Mouse (Mus musculus): ENCODE results near the gene Cxcl10.
"Not testable (repeated sequence)": the region's sequence is repeated elsewhere in the genome, so short reads cannot be mapped to it uniquely, and the experiment has no call there.

Cxcl10 gene

DNA sequence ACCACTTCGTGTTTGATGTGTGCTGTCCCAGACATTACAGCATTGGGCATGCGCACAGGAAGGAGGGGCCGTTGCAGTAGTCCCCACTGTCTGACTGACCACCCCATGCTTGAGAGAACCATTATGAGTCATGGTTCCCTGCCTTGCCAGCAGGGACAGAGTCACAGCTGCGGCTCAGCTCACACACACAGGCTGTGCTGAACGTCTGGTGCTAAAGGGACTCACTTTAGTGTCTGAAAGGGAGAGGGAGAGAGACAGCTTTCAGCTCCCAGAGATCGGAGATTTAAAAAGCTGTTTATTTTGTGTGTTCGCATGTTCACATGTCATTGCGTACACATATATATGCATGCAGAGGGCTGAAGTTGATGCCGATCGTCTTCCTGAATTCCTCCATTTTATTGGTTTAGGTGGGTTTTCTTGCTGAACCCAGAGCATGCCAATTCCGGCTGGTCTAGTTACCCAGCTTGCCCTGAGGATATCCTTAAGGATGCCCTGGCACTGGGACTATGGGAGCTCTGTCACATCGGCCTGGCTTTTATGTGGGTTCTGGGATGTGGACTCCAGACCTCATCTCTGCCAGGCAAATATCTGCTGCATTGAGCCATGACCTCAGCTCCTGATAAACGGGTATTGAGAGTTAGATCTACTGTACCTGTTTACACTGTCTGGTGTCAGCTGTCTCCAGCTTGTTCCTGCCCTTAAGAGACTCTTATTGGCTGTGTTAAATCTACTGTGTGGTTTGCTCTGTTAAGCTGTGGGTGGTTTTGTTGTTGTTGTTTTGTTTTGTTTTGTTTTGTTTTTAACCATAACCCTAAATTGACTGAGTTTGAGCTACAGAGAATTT, 20.7 kb upstream of the Cxcl10 start:
- no peak for DNase-seq (ENCODE audit: low spot score)

DNA sequence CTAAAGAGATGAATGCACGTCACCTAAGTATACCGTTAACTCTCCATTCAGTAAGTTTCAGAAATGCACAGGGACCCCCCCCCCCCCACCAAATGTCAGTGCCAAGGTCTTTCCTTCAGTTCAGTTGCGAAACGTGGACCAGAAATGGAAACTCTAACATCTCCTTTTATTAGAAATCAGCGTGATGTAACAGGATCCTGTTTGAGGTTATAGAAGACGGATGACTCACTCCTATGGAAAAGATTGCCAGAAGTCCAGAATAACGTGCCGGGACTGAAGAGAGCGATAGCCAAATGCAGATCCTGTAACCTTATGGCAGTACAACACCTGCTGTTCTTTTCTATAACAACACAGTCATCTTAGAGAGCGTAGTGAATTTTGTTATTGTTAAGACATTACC, 19.7 kb upstream of the Cxcl10 start:
- DNase-seq (ENCODE audit: low spot score): no peak

DNA sequence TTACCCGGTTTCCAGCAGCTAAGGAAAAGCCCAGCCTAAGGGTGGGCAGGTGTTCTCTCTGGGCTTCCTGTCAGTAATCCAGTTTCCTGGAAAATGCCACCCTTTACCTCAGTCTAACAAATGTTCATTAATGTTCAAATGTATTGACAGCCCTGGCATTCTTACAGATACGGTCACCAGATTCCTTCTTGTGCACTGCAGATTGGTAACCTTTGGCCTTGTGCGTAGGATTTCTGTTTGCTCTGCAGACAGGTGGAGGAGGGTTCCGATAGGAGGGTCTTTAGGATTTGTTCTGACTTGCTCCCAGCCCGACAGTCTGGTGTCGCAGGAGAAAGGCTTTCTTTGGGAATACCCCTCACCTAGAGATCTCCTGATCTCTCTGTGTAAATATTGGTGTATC, 17.9 kb upstream of the Cxcl10 start:
- DNase-seq (ENCODE audit: low spot score): no peak

DNA sequence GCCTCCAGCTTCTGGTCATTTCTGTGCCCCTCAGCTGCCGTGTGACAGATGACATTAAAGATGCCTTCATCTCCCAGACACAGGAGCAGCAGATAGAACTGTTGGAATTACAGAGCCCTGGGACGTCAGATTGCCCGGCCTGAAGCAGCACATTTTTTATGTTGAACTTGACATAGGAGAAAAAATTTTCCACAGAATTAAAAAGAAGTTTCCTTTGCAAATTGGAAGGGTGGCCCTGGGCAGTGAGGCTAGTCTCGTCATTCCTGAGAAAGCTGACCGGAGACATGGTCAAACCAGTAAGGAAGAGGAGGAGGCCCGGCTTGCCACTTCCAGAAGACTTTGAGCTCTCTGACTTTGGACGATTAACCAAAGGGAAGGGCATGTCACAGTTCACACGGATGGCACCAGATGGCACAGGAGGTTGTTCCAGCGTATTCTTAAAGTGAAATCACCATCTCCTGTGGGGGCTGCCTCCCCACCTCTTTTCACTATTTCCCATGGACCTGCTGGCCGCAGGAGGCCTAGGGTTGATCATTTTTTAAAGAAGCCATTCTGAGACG, 16.5 kb upstream of the Cxcl10 start:
- DNase-seq (ENCODE audit: low spot score): no peak

DNA sequence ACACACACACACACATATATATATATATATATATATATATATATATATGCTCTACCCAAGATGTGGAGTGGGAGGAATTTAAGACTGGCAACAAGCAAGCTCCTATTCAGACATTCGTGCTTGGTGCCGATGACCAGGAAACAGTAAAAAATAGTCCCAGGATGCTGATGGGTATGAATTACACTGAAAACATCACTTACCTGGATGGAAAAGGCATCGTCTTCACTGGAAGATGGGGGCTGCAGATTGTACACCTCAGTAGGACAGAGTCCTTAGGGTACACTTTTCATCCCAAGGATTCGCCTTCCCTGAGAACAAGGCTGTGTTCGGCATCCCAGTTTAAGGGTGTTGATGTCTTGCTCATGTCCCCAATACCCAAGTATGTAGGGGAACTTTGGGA, 15.3 kb upstream of the Cxcl10 start:
- no peak for DNase-seq (ENCODE audit: low spot score)

DNA sequence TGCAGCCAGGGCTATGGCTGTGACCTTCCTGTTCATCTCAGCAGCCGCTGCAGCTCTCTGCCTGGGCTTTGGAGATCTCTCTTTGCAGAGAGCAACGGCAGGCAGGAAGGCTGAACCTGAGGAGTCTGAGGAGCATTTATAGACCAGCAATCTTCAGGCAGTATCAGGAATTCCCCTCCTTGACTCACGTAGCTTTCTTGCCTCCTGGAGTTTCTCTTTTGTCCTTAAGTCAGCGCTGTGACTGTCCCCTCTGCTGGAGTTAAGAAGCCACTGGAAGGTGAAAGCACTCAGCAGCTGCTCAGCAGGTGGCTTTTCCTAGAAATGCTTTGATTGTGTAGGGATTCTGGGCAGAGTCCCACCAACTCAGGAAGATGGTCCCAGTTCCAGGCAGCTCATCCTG, 14.5 kb upstream of the Cxcl10 start:
- DNase-seq (ENCODE audit: low spot score): no peak

DNA sequence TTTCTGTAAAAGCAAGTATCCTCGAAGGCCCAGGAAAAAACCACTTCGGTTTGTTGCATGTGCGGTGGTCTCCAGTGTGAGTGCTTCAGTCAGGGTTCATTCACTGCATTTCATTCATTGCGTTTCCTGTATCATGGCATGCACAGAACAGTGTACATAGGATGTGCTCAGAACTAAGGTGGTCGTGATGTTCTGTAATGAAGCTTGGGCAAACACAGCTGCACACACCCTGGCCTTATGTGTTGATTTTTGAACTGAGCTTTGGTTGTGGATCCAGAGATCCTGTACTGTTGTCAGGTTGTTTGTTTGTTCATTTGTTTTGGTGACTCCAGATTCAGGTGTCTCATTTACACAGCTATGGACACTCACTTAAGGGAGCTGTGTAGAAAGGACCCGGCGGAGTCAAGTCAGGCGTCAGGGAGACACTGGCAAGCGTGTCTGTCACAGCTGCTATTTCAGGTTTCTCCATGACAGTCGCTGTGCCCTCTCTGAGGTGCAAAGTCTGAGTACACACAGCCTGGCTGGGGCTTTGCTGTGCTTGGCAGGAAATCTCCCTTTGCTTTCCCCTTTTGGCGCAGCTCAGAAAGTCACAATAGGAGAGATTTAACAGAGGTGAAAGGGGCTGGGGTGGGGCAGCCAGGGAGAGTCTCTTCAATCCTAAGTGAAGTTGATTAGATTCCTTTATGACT, 10.2 kb upstream of the Cxcl10 start:
- DNase-seq (ENCODE audit: low spot score): no peak

DNA sequence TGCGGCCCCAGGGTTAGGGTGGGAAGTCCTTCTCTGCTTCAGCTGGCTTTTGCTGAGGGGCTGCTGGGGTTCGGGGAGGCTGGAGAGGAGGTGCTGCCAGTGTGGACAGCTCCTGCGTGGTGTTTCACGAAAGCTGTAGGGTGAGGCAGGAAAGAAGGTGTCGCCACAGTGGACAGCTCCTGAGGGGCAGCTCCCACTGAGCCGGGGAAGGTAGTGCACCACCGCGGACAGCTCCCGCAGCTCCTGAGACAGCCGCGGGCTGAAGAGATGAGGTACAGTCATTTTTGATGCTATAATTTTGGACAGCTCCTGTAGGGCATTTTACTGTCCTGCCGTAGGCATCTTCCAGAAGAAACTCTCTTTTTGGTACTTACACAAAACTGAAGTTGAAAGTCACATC, 9.3 kb upstream of the Cxcl10 start:
- peak; percentile 64 for DNase-seq (ENCODE audit: low spot score)

DNA sequence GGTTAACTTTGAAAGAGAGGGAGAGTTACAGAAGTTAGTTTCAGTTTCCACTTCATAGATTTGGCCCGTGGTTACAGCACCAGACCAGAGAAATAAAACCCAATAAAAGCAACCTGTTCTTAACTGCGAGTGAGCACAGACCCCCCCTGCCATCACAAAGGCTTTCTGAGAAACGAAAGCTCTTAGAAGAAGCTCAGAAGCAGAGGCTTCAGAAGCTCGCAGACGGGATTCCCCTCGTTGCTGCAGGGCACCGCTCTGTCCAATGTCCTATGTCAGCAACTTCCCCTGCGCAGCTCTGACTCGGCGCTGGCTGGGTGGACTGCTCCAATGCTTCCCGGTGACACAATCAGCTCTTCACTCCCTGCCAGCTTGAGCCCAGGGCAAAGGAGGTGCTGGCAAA, 4.8 kb upstream of the Cxcl10 start:
- DNase-seq (ENCODE audit: low spot score): no peak

DNA sequence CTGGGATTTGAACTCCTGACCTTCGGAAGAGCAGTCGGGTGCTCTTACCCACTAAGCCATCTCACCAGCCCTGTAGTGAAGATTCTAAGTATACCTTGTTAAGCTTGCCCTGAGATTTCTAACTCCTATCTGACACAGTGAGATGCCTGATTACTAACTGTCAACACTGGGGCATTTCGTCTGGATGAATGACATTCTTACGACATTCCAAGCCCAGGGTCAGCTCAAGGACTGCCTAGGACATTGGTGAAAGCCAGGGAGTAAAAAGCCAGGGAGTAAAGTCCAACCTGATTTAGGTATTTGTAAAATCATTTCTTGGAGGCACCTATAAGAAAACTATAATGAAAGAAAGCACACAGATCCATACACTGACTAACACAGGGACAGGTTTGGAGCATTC, 4.0 kb upstream of the Cxcl10 start:
- not testable (repeated sequence) for DNase-seq (ENCODE audit: low spot score)

DNA sequence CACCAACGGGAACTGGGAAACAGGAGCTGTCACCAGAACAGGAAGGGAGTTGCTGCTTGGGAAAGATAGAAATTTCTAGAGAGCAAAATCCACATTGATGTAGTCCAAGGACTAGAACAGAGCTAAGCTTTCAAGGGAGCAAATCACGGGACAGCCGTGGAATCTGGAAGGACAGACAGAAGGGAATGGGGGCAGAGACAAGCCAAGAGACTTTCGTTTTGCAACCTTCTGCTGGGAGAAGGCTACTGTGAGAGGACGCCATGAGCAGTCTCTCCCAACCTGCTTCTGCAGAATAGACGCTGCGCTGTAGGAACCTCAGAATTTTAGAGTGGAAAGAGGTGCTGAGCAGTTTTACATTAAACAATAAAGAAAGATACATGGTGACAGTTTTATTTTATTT, 1.0 kb upstream of the Cxcl10 start:
- DNase-seq (ENCODE audit: low spot score): no peak

DNA sequence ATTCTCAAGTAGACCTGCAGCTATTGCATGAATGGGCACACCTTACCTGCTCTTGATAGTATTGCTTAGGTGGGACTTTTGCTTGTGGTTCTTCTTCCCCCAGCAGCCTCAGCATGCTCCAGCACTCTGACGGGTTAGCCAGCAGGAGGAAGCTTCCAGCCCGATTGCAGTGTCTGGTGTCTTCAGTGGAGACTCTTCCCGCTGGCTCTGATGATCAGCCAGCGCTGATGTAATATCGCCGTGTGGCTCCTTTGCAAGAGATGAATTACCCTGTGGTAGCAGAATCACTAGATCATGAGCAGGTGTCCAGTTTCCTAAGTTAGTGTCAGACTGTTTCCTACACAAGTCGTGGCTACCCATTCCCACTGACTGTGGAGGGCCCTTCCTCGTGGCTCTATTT, 3.7 kb downstream of the Cxcl10 start:
- no peak for DNase-seq (ENCODE audit: low spot score)

DNA sequence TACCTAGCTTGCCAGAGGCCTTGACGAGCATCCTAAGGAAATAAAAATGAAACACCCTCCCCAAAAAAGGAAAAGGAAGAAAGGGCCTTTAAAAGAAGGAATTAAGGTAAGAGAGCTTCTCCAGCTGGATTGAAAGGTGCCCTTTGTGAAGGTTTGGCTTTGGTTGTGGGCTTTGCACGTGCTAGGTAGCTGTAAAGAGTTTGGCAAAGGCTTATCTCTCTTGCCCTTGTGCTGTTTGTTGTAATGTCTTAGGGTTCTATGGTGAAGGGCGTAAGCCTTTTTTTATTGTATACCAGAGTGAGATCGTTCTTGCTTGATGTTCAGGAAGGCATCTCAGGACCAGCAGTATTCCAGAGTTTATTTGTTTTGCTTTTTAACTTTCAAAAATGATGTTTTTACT, 8.1 kb downstream of the Cxcl10 start:
- no peak for DNase-seq (ENCODE audit: low spot score)

DNA sequence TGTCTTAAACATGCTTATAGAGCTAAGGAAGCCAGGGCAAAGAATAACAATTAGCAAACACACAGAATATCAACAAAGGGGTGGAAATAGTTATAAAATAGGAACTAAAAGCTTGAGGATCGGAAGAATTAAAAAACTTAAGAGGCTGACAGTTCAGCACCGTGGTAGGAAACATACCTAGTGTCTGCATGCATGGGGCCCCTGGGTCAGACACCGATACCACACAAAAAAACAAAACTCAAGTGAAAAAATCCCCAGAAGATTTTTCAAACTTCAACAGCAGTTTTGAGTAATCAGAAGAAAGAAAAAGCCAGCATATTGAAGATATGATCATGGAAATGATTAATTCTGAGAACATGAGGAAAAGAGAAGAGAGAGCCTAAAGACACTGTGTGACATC, 11.9 kb downstream of the Cxcl10 start:
- no peak for DNase-seq (ENCODE audit: low spot score)

DNA sequence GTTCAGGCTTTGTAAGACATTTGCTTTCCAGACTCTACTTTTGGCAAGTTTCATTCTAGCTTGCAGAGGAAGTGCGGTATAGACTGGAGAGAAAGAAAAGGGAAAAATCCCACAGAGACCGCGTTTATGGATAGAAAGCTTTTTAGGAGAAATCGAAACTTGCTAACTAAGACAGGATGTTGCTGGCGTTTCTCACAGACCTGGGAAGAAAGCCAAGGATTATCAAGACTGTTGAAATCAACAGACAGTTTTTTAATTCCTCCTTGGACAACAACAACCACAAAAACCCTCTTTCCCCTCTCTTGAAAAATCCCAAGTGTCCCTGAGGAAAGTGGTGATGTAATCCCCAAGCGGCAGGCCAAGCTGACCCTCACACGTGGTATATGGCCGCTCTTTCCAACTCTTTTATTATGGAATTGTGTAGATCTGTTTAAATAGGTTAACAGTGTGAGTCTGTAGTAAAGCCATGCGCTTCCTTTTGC, 16.3 kb downstream of the Cxcl10 start:
- DNase-seq (ENCODE audit: low spot score): peak; percentile 35

DNA sequence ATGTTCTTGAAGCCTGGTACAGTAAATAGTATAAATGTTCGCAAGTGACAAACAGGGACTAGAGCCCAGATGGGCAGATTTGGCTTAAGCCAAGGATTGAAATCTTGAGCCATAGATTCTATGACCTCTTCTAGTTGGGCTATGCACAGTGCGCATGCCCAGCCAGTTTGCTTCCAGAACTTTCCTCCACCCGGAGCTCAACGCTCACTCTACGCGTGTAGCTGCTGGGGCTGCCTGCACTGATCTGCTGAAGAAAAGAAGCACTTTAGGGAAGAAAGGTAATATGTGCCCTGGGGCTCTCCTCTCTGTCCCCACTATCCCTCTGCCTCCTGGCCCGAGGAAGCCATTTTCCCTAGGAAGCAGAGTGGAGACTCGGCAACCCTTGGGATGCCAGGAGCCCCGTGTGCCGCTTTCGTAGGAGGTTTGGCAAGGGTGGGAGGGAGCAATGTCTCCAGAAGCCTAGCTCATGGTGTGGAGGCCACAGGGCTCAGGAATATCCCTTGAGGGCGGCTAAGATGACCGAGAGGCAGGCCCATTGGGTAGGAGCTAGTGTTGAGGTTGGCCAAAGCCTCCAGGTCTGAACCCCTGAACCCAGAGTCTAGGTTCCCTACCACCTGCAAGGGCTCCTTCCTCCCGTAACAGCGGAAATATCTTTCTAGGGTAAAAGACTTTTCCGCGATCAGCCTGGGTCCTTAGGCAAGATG, 16.9 kb downstream of the Cxcl10 start, which contains the start of gene Art3:
Gene Art3 (plus strand): TSS at position 193 of the 704 bp plus-strand sequence.
- no peak for DNase-seq (ENCODE audit: low spot score)

DNA sequence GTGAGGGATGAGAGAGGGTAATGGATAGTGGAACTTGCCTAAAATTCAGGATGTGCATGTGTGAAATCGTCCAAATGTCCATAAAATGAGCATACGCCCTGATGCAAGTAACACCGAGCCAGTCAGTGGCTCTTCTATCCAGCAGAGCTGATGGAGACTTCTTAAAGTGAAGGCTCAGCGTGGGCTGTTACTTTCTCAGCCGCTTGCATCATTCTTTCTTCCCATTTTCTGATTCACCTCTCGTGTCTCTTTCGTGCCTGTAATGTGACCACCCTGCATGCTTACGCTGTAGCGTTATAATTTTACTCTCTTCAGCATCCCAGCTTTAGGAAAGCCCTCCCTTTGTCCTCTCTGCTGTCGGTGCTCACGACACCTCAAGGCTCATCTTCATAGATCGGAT, 17.6 kb downstream of the Cxcl10 start:
- DNase-seq (ENCODE audit: low spot score): no peak

DNA sequence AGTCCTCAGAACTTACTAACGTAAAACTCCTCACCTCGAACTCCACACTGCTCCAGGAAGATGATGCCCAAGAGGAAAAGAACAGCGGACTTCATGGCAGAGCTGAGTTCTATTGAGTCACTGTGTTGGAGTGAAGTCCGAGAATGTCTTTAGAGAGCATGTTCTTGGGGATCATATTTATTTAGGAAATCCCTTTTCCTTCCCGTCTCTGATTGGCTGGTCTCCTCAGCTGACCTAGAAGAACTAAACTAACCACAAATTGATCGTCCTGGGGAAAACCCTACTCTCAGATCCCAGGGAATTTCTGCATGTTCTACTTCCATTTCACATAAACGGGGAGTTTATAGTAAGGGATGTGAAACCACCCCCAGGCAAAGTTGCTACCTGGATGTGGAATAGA, 20.8 kb downstream of the Cxcl10 start, which contains the start of gene Cxcl9:
Gene Cxcl9 (minus strand): TSS at position 151 of the 400 bp plus-strand sequence.
- DNase-seq (ENCODE audit: low spot score): no peak

DNA sequence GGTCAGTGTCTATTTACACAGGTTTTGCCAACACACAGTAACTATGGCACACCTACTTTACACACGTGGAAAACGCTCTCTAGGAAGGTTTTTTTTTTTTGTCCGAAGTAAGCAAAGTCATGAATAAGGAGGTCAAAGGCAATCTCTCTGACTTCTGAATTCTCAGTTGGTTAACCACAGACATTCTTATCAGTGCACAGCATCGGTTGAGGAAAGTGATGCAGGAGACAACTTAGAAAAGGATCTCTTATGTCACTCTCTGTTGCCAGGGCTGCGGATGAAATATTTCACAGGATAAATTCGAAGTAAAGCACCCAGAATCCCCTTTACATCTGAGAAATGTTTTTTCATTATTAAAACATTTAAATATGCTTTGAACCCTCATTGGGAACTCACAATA, 21.3 kb downstream of the Cxcl10 start:
- DNase-seq (ENCODE audit: low spot score): no peak

DNA sequence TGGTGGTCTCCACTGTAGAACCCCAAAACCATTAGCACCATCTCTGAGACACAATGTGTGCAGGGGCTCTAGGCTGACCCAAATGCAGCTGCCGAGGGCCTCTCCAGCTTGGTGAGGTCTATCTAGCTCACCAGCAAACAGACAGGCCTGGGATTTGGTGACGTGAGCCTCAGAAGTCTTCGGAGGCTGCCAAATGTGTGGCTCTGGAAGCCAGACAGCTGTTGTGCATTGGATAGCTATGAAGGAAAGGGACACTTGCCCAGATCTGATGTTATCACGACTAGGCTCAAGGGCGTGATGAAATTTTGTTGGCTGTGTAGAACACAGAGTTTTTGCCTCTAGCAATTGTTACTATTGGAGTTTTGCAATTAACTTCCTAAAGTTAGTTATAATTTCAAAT, 25.4 kb downstream of the Cxcl10 start:
- peak; percentile 65 for DNase-seq (ENCODE audit: low spot score)

DNA sequence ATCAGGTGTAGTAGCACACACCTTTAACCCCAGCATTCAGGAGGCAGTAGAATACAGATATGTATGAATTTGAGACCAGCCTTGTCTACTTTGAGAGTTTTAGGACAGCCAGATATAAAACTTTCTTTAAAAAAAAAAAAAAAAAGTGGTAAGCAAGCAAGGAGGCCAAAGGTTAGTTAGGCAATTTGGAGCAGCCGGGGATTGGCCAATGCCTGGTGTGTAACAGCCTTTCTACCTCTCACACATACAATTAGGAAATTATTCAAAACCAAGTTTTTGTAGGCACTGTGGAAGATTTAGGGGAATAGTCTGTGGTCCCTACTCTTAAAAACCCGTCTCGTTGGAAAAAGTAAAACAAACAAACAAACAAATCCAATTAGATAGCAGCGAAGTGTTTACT, 26.1 kb downstream of the Cxcl10 start:
- no peak for DNase-seq (ENCODE audit: low spot score)

DNA sequence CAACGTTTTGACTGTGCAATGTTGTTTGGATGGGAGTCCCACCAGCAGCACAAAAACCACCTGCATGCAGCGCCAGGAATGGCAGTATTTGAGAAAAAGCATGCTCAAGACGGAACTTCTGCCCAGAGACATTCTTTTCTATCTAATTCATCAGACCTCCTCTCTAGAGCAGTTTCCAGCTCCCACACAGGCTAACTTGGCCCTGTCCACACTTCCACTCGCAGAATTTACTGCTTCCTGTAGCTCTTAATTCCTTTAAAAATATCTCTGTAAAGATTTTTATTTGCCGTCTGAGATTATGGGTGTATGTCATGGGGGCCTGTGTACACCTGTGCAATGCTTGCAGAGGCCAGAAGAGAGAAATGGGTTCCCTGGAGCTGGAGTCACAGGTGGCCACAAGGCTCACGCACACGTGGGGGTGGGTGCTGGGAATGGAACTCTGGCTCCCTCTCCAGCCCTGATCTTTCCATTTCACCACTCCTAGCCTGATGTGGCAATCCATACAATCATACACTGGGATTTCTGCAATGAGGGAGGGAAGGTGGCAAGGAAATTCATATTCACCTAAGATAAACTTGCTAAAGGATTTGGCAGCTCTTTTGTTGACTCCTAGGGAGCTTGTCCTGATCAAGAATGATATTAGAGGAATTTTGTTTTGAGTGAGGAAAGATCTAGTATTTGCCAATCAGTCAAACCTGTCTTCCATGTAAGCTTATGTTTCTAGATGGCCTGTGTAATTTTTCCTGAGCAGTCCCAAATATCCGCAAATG, 26.9 kb downstream of the Cxcl10 start:
- DNase-seq (ENCODE audit: low spot score): no peak

Data from testis, postnatal 14 days (tissue).